Mouse (Mus musculus) lung, postnatal 0 days (tissue): ENCODE data around the gene Clrn1. TPM values are rescaled to one million over a fixed set of nuclear protein-coding genes. Genes with fewer than 3 reads are reported as not detected.

Experiments used
- ATAC-seq: fragments of 200-750 bp; cut with Nextera tagmentation; 2 replicates; pipeline ENCODE4 v1.8.0; 2017; ENCODE audit warnings: moderate library complexity
- DNase-seq: peaks from one replicate; pipeline ENCODE4 v3.0.0-alpha.2; 2016; ENCODE audit warnings: low spot score
- H3K27ac ChIP-seq: fragments of 300-500 bp; sonication (generic); 2 replicates; pipeline ENCODE4 v1.5.1; 2014; ENCODE audit warnings: antibody characterized with exemption, mild to moderate bottlenecking, low read length, mixed read lengths
- H3K27me3 ChIP-seq: fragments of 300-500 bp; sonication (generic); replicated peaks from 2 replicates; pipeline ENCODE4 v1.6.1; 2014; ENCODE audit warnings: low read length, mixed read lengths; ENCODE audit not compliant: insufficient read depth
- H3K36me3 ChIP-seq: fragments of 300-500 bp; sonication (generic); 2 replicates; pipeline ENCODE4 v1.6.1; 2014; ENCODE audit warnings: low read length, mixed read lengths; ENCODE audit not compliant: insufficient read depth
- H3K4me1 ChIP-seq: fragments of 300-500 bp; sonication (generic); 2 replicates; pipeline ENCODE4 v1.6.1; 2014; ENCODE audit warnings: antibody characterized with exemption, low read depth, low read length, mixed read lengths; ENCODE audit not compliant: insufficient read depth
- H3K4me2 ChIP-seq: fragments of 300-500 bp; sonication (generic); replicated peaks from 2 replicates; pipeline ENCODE4 v1.6.1; 2014; ENCODE audit warnings: low read depth, mild to moderate bottlenecking, low read length, moderate library complexity, mixed read lengths
- H3K4me3 ChIP-seq: fragments of 300-500 bp; sonication (generic); 2 replicates; pipeline ENCODE4 v1.5.1; 2014; ENCODE audit warnings: low read depth, low read length
- H3K9ac ChIP-seq: fragments of 300-500 bp; sonication (generic); replicated peaks from 2 replicates; pipeline ENCODE4 v1.6.1; 2014; ENCODE audit warnings: low read depth, mild to moderate bottlenecking
- H3K9me3 ChIP-seq: fragments of 300-500 bp; sonication (generic); 2 replicates; pipeline ENCODE4 v1.6.1; 2016; ENCODE audit warnings: low read length, mixed read lengths
- CTCF ChIP-seq: IDR thresholded peaks from 2 replicates; pipeline ENCODE4 v1.5.1; 2016; ENCODE audit warnings: antibody characterized with exemption, mild to moderate bottlenecking
- EP300 ChIP-seq: IDR thresholded peaks from 2 replicates; pipeline ENCODE4 v1.6.1; 2016; ENCODE audit warnings: antibody characterized with exemption, mild to moderate bottlenecking, control low read depth
- WGBS: fragments of 180-500 bp; shearing (Covaris S2); extraction: QIAGEN DNeasy Blood & Tissue Kit; methylation state at CpG from one replicate; pipeline ENCODE4 v1.1.7; 2014; 5-methylcytosine and 5-hydroxymethylcytosine counted together
- polyA plus RNA-seq: library from polyadenylated mRNA; unstranded; fragments of >200 nt; fragmentation: Nextera tagmentation; extraction: Ambion mirVana; gene quantifications from 2 replicates; pipeline ENCODE4 v1.2.1, GENCODE M21; 2015

Gene Clrn1
- polyA plus RNA-seq, result not detected in 2 replicates

DNA sequence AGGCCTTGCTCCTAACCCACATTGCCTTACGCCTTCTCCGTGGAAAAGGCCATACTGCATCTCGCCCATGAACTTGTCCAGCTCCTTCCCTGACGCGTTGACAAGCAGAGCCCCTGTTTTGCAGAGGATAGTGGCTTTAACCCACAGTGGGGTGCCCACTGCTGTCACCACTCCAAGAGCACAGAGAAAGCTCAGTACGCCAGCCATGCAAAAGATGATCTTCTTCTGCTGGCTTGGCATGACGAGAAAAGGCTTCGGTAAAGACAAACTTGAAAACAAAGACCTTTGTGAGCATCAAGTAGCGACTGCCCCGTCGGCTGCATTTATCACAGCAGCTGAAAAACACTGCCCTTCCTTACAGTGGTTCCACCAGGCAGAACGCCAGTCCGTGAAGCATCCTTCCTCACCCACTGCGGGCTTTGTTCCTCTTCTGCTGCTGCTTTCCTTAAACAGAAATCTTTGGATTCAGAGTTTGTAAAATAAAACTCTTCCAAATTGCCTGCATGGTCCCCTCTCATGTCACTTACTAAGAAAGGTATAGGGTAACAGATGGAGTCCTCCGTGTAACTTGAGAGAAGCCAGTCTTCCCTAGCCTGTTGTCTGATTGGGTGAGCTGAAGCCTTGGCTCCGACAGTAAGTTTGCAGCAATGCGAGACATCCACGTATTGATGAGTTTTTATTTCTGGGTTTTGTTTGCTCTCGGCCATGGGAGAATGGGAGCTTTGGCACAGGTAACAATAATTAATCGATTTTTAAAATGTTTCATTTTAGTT is at the start of gene Clrn1:
Clrn1 (minus strand) TSS at position 540 of the 773 bp plus-strand sequence.
- no peak within 1 kb of the TSS for H3K4me3 ChIP-seq
- WGBS, result 68% methylated on average over 20 of the region's 20 CpGs

DNA sequence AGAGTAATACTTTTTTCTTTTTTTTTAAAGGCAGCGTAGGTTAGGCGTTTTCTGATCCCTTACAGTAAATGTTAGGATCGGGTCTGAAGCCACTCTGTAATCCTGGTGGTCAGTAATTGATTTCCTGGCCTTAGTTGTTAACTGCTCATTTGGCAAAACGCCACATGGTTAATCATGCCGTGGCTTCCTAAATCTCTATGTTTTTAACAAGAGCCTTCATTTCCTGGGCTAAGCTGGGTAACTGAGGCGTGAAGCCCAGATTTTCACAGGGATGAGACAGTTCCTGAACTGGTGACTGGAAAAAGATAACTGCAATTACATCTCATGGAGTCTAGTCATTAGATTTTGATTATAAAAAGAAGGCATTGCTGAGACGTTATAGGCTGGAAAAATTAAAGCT is 38.9 kb upstream of the Clrn1 start:
- no peak for ATAC-seq
- H3K9ac ChIP-seq, result no peak overlapping the region
- 50% methylated on average over 7 of the region's 7 CpGs for WGBS

More for the DNA sequence above, at the start of gene Clrn1:
- Histone ChIP-seq H3K4me2 (no peak within 1 kb of the TSS), H3K27me3 (no peaks in the 10 kb centered on the region), H3K9ac (no peak within 1 kb of the TSS), H3K4me1 (no peaks in the 10 kb centered on the region), H3K27ac (no peak within 1 kb of the TSS), H3K9me3 (no peaks in the 10 kb centered on the region), H3K36me3 (no peaks in the 10 kb centered on the region)
- TF ChIP-seq CTCF, result no peak
- no peak for TF ChIP-seq EP300
- ATAC-seq (no peak), DNase-seq (no peak)

DNA sequence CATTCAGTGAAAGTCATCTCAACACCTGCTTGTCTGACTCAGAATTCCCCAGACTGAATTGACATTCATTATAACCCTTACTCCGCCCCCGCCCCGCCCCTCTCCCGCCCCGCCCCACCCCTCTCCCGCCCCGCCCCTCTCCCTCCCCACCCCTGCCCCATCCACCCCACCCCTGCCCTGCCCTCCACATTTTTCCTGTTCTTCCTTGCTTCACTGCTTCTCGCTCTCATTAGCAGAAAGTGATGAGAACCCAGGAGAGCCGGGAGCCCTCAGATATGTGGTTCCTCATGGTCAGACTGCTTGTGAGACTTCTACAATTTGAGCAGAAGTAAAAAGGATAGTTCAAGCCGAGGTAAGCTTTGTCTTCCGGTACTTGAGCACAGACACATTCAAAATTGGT is 38.0 kb upstream of the Clrn1 start:
- Histone ChIP-seq H3K4me1 (no peaks in the 10 kb centered on the region), H3K36me3 (no peaks in the 10 kb centered on the region), H3K9me3 (no peaks in the 10 kb centered on the region), H3K27ac (no peak overlapping the region), H3K27me3 (no peaks in the 10 kb centered on the region), H3K9ac (no peak overlapping the region), H3K4me2 (no peak overlapping the region), H3K4me3 (no peak overlapping the region)
- WGBS, result 66% methylated on average over 11 of the region's 11 CpGs
- TF ChIP-seq EP300 (no peak), CTCF (no peak)
- DNase-seq (no peak), ATAC-seq (no peak)

More for the DNA sequence above, 38.9 kb upstream of the Clrn1 start:
- Histone ChIP-seq H3K4me3 (no peak overlapping the region), H3K27ac (no peak overlapping the region), H3K4me2 (no peak overlapping the region), H3K9me3 (no peaks in the 10 kb centered on the region), H3K36me3 (no peaks in the 10 kb centered on the region), H3K27me3 (no peaks in the 10 kb centered on the region), H3K4me1 (no peaks in the 10 kb centered on the region)
- no peak for TF ChIP-seq EP300
- no peak for TF ChIP-seq CTCF
- DNase-seq, result no peak

DNA sequence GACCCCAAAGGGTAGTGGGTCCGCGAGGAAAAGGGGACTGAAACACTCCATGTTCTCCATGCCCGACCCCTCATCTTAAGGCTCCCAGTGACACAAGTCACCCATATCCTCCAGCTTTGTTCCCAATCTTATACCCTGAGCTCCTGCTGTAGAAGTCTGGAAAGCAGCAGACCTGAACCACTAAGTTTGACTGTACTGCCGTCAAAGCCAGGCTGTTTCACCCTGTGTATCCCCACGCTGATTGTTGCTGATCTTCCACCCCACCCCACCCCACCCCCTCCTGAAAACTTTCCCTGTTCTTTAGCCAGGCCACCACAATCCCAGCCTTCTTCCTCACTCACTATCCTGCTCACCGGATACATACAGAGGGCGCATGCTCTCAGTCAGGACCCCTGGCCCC is 37.5 kb upstream of the Clrn1 start:
- no peak for DNase-seq
- TF ChIP-seq EP300, result no peak
- no peak for TF ChIP-seq CTCF
- Histone ChIP-seq H3K4me2 (no peak overlapping the region), H3K27ac (no peak overlapping the region), H3K9ac (no peak overlapping the region), H3K9me3 (no peaks in the 10 kb centered on the region), H3K4me1 (no peaks in the 10 kb centered on the region), H3K4me3 (no peak overlapping the region), H3K36me3 (no peaks in the 10 kb centered on the region), H3K27me3 (no peaks in the 10 kb centered on the region)
- WGBS, result 85% methylated on average over 7 of the region's 7 CpGs
- ATAC-seq, result no peak

DNA sequence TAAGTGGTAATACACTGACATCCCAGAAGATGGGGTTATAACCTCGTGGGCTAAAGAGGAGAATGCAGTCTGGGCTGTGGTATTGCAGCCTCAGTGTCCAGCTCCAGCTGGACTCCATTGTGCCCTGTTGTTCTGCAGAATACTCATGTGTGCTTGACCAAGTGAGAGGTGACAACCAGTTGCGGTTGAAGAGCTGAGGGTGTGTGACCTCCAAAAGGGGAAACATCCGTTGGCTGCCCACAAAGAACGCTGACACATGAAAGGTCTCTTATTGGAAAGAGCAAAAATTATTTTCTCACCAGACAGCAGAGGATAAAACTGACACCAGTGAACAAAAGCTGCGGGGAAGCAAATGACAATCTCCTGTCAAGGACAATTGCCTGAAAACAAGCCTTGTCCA is 36.2 kb upstream of the Clrn1 start:
- H3K9me3 ChIP-seq, result no peaks in the 10 kb centered on the region
- H3K27me3 ChIP-seq, result no peaks in the 10 kb centered on the region
- no peak overlapping the region for H3K4me2 ChIP-seq
- no peaks in the 10 kb centered on the region for H3K36me3 ChIP-seq
- 50% methylated on average over 5 of the region's 5 CpGs for WGBS
- H3K27ac ChIP-seq, result no peak overlapping the region
- H3K9ac ChIP-seq, result no peak overlapping the region
- H3K4me3 ChIP-seq, result no peak overlapping the region
- DNase-seq (no peak), ATAC-seq (no peak)
- no peaks in the 10 kb centered on the region for H3K4me1 ChIP-seq
- no peak for TF ChIP-seq EP300
- TF ChIP-seq CTCF, result no peak

DNA sequence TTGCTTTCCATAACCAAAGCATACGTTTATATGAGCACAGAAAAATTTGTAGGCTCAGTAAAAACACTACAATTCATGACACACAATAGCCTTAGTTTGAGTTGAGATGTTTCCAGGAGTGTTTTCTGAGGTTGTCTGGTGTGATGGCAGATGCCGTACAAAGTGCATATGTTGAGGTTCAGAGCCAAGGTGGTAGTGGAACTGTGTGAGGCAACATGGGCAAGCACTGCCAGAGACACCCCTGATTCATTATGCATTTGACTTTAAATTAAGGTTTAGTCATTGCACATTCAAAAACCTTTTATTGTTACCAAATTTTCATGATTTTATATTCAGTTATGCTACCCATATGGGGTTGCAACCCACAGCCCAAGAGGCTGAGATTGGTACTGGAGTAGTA is 19.5 kb upstream of the Clrn1 start:
- 73% methylated on average over 2 of the region's 2 CpGs for WGBS
- Histone ChIP-seq H3K9ac (no peak overlapping the region), H3K27me3 (no peaks in the 10 kb centered on the region), H3K4me2 (no peak overlapping the region), H3K9me3 (no peaks in the 10 kb centered on the region), H3K4me1 (no peaks in the 10 kb centered on the region), H3K27ac (no peak overlapping the region), H3K36me3 (no peaks in the 10 kb centered on the region), H3K4me3 (no peak overlapping the region)
- no peak for ATAC-seq
- no peak for DNase-seq
- TF ChIP-seq CTCF (no peak), EP300 (no peak)
